Mouse (Mus musculus) embryonic facial prominence, embryonic 11.5 days (tissue): ENCODE measurements around the gene Rdx. TPM values are rescaled to one million over a fixed set of nuclear protein-coding genes. Genes with fewer than 3 reads are reported as not detected.

ENCODE experiments used
- ATAC-seq: fragments of 200-750 bp; cut with Nextera tagmentation; replicated peaks from 2 replicates; pipeline ENCODE4 v1.8.0; 2017; ENCODE audit warnings: low read depth; ENCODE audit not compliant: insufficient number of reproducible peaks, low FRiP score, low TSS enrichment
- DNase-seq: peaks from one replicate; pipeline ENCODE4 v3.0.0-alpha.2; 2015; ENCODE audit warnings: low spot score
- H3K27ac ChIP-seq: fragments of 300-500 bp; sonication (generic); replicated peaks from 2 replicates; pipeline ENCODE4 v1.5.1; 2014; ENCODE audit warnings: mild to moderate bottlenecking, low read depth, low read length, control low read depth
- H3K27me3 ChIP-seq: fragments of 300-500 bp; sonication (generic); 2 replicates; pipeline ENCODE4 v1.6.1; 2014; ENCODE audit warnings: mild to moderate bottlenecking, low read length, moderate library complexity, mixed read lengths; ENCODE audit not compliant: control insufficient read depth, insufficient read depth
- H3K36me3 ChIP-seq: fragments of 300-500 bp; sonication (generic); replicated peaks from 2 replicates; pipeline ENCODE4 v1.6.1; 2014; ENCODE audit warnings: low read depth, mild to moderate bottlenecking, low read length, moderate library complexity, mixed read lengths; ENCODE audit not compliant: control insufficient read depth, insufficient read depth
- H3K4me1 ChIP-seq: fragments of 300-500 bp; sonication (generic); 2 replicates; pipeline ENCODE4 v1.6.1; 2014; ENCODE audit warnings: low read length, mixed read lengths; ENCODE audit not compliant: control insufficient read depth, insufficient read depth
- H3K4me2 ChIP-seq: fragments of 300-500 bp; sonication (generic); 2 replicates; pipeline ENCODE4 v1.6.1; 2014; ENCODE audit warnings: low read depth, mild to moderate bottlenecking, control low read depth, low read length, moderate library complexity
- H3K4me3 ChIP-seq: fragments of 300-500 bp; sonication (generic); 2 replicates; pipeline ENCODE4 v1.5.1; 2014; ENCODE audit warnings: low read depth, low read length, control low read depth
- H3K9ac ChIP-seq: fragments of 300-500 bp; sonication (generic); replicated peaks from 2 replicates; pipeline ENCODE4 v1.6.1; 2014; ENCODE audit warnings: mild to moderate bottlenecking, control low read depth, low read length
- H3K9me3 ChIP-seq: fragments of 300-500 bp; sonication (generic); replicated peaks from 2 replicates; pipeline ENCODE4 v1.6.1; 2016; ENCODE audit warnings: mild to moderate bottlenecking, low read length, inconsistent platforms, mixed read lengths; ENCODE audit not compliant: control insufficient read depth
- WGBS: fragments of 180-500 bp; shearing (Covaris S2); extraction: QIAGEN DNeasy Blood & Tissue Kit; methylation state at CpG from one replicate; pipeline ENCODE4 v1.1.7; 2014; 5-methylcytosine and 5-hydroxymethylcytosine counted together
- polyA plus RNA-seq: library from polyadenylated mRNA; unstranded; fragments of >200 nt; fragmentation: Nextera tagmentation; extraction: Ambion mirVana; gene quantifications from 2 replicates; pipeline ENCODE4 v1.2.1, GENCODE M21; 2014

Gene Rdx
- polyA plus RNA-seq, 1 experiment from 2014 or later = 232 TPM

- no peak for ATAC-seq
- Histone ChIP-seq H3K27ac (no peak overlapping the region), H3K36me3 (0 out of 2 replicates have a peak, but pooled peaks cover 2% of the 10 kb centered on the region), H3K27me3 (no peaks in the 10 kb centered on the region), H3K4me2 (no peak overlapping the region), H3K4me3 (no peak overlapping the region), H3K4me1 (no peaks in the 10 kb centered on the region), H3K9ac (no peak overlapping the region), H3K9me3 (no peaks in the 10 kb centered on the region)
- no peak for DNase-seq
- WGBS = 75% methylated on average over 5 of the region's 5 CpGs
Observed at GRCm38 (mm10) chr9:52094016-52094415, 47.0 kb downstream of the Rdx start.

GRCm38 (mm10) chr9:52094471-52094980, 47.6 kb downstream of the Rdx start:
- H3K4me3 ChIP-seq = no peak overlapping the region
- no peak for DNase-seq
- WGBS = 90% methylated on average over 10 of the region's 10 CpGs

GRCm38 (mm10) chr9:52095666-52096065, 48.7 kb downstream of the Rdx start:
- H3K4me1 ChIP-seq = no peaks in the 10 kb centered on the region
- WGBS = 66% methylated on average over 3 of the region's 3 CpGs
- no peak overlapping the region for H3K9ac ChIP-seq
- no peaks in the 10 kb centered on the region for H3K36me3 ChIP-seq
- H3K4me2 ChIP-seq = no peak overlapping the region
- no peaks in the 10 kb centered on the region for H3K9me3 ChIP-seq
- ATAC-seq = no peak
- no peak overlapping the region for H3K4me3 ChIP-seq
- no peak overlapping the region for H3K27ac ChIP-seq
- DNase-seq = no peak
- no peaks in the 10 kb centered on the region for H3K27me3 ChIP-seq

More at GRCm38 (mm10) chr9:52094471-52094980, 47.6 kb downstream of the Rdx start:
- Histone ChIP-seq H3K27ac (no peak overlapping the region), H3K9ac (no peak overlapping the region), H3K4me1 (no peaks in the 10 kb centered on the region), H3K36me3 (0 out of 2 replicates have a peak, but pooled peaks cover under 1% of the 10 kb centered on the region), H3K4me2 (no peak overlapping the region), H3K9me3 (no peaks in the 10 kb centered on the region), H3K27me3 (no peaks in the 10 kb centered on the region)
- ATAC-seq = no peak

- no peak for ATAC-seq
- Histone ChIP-seq H3K4me2 (no peak overlapping the region), H3K27me3 (no peaks in the 10 kb centered on the region), H3K27ac (no peak overlapping the region), H3K9ac (no peak overlapping the region), H3K36me3 (no peaks in the 10 kb centered on the region), H3K4me3 (no peak overlapping the region), H3K4me1 (no peaks in the 10 kb centered on the region), H3K9me3 (no peaks in the 10 kb centered on the region)
- WGBS = 0% methylated on average over 1 of the region's 1 CpGs
- DNase-seq = no peak
Observed at GRCm38 (mm10) chr9:52097386-52097785, 50.4 kb downstream of the Rdx start.

GRCm38 (mm10) chr9:52098600-52098999, 51.6 kb downstream of the Rdx start:
- DNase-seq = peak; percentile 86
- no peak overlapping the region for H3K9ac ChIP-seq
- no peak overlapping the region for H3K4me3 ChIP-seq
- H3K4me1 ChIP-seq = no peaks in the 10 kb centered on the region
- 1% methylated on average over 7 of the region's 7 CpGs for WGBS
- no peak overlapping the region for H3K4me2 ChIP-seq
- H3K36me3 ChIP-seq = no peaks in the 10 kb centered on the region
- H3K27ac ChIP-seq = no peak overlapping the region
- peak; percentile 56; the same call in 1 of the 2 replicates for ATAC-seq
- no peaks in the 10 kb centered on the region for H3K27me3 ChIP-seq
- H3K9me3 ChIP-seq = no peaks in the 10 kb centered on the region

- no peak overlapping the region for H3K9ac ChIP-seq
- DNase-seq = no peak
- no peaks in the 10 kb centered on the region for H3K9me3 ChIP-seq
- no peak overlapping the region for H3K27ac ChIP-seq
- no peak for ATAC-seq
- H3K27me3 ChIP-seq = no peaks in the 10 kb centered on the region
- no peaks in the 10 kb centered on the region for H3K36me3 ChIP-seq
- WGBS = 87% methylated on average over 14 of the region's 14 CpGs
- H3K4me2 ChIP-seq = no peak overlapping the region
- no peak overlapping the region for H3K4me3 ChIP-seq
- no peaks in the 10 kb centered on the region for H3K4me1 ChIP-seq
Observed at GRCm38 (mm10) chr9:52100426-52100825, 53.5 kb downstream of the Rdx start.

GRCm38 (mm10) chr9:52102060-52102844, 55.3 kb downstream of the Rdx start:
- H3K9me3 ChIP-seq = no peaks in the 10 kb centered on the region
- H3K4me2 ChIP-seq = no peak overlapping the region
- H3K27ac ChIP-seq = no peak overlapping the region
- no peaks in the 10 kb centered on the region for H3K36me3 ChIP-seq
- WGBS = 75% methylated on average over 13 of the region's 13 CpGs
- peak; percentile 16; the same call in 1 of the 2 replicates for ATAC-seq
- peak; percentile 31 for DNase-seq
- no peaks in the 10 kb centered on the region for H3K4me1 ChIP-seq
- no peak overlapping the region for H3K4me3 ChIP-seq
- no peak overlapping the region for H3K9ac ChIP-seq
- no peaks in the 10 kb centered on the region for H3K27me3 ChIP-seq

GRCm38 (mm10) chr9:52103448-52104224, 56.7 kb downstream of the Rdx start:
- H3K9me3 ChIP-seq = no peaks in the 10 kb centered on the region
- H3K9ac ChIP-seq = no peak overlapping the region
- H3K36me3 ChIP-seq = no peaks in the 10 kb centered on the region
- H3K27ac ChIP-seq = no peak overlapping the region
- 80% methylated on average over 9 of the region's 9 CpGs for WGBS
- no peak for DNase-seq
- H3K4me2 ChIP-seq = no peak overlapping the region
- no peaks in the 10 kb centered on the region for H3K4me1 ChIP-seq
- ATAC-seq = no peak
- no peak overlapping the region for H3K4me3 ChIP-seq
- no peaks in the 10 kb centered on the region for H3K27me3 ChIP-seq
